Mouse (Mus musculus): ENCODE results near the gene Olfr692. TPM values are rescaled to one million over a fixed set of nuclear protein-coding genes. Genes with fewer than 3 reads are reported as not detected.
"Not testable (repeated sequence)": the region's sequence is repeated elsewhere in the genome, so short reads cannot be mapped to it uniquely, and the experiment has no call there.

Gene Olfr692
- polyA plus RNA-seq, 1 experiment from 2014 or later, result not detected

DNA sequence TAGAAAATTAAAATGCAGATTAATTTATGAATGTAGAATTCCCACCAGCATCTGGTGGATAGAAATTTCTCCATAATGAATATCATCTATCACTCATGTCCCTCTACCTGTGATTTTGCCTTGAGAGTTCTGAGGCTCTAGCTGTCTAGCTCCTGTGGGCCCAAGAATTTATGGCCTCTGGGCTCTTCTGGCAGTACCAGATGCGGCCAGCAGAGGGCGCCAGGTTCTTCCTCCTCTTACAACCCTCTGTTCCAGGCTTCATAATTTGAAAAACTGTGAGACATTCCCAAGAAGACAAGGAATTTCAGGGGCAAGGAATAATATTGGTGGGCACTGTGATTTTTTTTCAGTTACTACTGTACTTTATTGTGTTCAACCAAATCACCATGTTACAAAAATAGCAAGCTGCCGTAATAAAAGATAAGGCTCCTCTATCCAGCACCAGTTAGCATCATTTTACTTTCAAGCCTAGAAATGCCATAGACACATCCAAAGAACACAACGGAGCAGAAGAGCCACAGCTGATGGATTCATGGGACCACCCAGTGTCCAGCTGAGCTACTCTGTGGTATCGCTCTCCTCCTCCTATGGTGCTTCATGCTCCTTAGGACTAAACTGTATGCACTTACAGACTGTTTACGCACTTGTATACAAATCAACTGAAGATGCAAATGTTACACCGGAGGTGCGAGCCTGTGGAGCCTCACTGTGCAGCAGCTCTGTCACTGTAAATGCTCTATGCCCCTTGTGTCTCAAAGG, 44.0 kb downstream of the Olfr692 start:
- not testable (repeated sequence) for H3K36me3 ChIP-seq (ENCODE audit: poor library complexity, severe bottlenecking); H3K27ac ChIP-seq; H3K4me3 ChIP-seq; H3K4me1 ChIP-seq; H3K27me3 ChIP-seq; H3K9ac ChIP-seq; H3K9me3 ChIP-seq (replicated peaks); H3K4me2 ChIP-seq
- 63% methylated on average over 8 of the region's 8 CpGs for WGBS
- peak; percentile 67 for ATAC-seq

DNA sequence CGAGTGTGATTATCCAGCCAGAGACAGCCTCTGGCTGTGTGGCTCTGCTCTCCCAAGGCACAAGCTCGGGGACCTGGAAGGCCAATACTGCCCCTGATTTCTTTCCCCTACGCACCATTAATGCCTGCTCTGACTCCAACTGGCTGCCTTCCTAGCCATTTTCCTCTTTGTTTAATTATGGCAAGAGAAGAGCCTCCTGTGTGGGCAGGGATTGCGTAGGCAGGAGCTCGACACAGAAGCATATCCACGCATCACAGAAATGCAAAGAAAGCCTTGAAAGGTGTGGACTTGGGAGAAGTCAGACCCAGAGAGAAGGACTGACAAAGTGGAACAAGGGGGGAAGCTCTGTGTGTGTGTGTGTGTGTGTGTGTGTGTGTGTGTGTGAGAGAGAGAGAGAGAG, 46.4 kb downstream of the Olfr692 start:
- WGBS, result 56% methylated on average over 6 of the region's 6 CpGs
- Histone ChIP-seq H3K4me3 (no peak overlapping the region), H3K9ac (no peak overlapping the region), H3K36me3 (ENCODE audit: poor library complexity, severe bottlenecking) (no peaks in the 10 kb centered on the region), H3K4me2 (no peak overlapping the region), H3K27ac (no peak overlapping the region), H3K9me3 (replicated peaks) (no peaks in the 10 kb centered on the region), H3K27me3 (no peaks in the 10 kb centered on the region), H3K4me1 (no peaks in the 10 kb centered on the region)
- no peak for ATAC-seq

DNA sequence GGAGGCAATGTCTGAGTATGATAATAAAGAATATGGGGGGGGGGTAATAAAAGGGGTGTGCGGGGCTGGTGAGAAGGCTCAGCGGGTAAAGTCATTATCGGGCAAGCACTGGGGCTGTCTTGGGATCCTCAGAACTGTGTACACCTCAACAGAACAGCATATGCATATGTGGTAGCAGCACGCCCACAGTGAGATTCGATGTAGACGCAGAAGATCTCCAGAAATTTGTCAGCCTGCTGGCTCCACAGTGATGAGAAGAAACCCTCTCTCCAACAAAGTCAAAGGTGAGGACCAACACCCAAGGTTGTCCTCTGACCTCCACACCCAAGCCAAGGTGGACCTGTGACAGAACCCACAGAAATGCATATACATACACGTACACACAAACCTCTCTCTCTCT, 48.5 kb downstream of the Olfr692 start:
- H3K4me1 ChIP-seq, result no peaks in the 10 kb centered on the region
- no peak overlapping the region for H3K27ac ChIP-seq
- H3K27me3 ChIP-seq, result no peaks in the 10 kb centered on the region
- ATAC-seq, result no peak
- H3K9ac ChIP-seq, result no peak overlapping the region
- no peak overlapping the region for H3K4me2 ChIP-seq
- no peaks in the 10 kb centered on the region for H3K9me3 ChIP-seq (replicated peaks)
- no peaks in the 10 kb centered on the region for H3K36me3 ChIP-seq (ENCODE audit: poor library complexity, severe bottlenecking)
- WGBS, result 94% methylated on average over 7 of the region's 7 CpGs
- no peak overlapping the region for H3K4me3 ChIP-seq

DNA sequence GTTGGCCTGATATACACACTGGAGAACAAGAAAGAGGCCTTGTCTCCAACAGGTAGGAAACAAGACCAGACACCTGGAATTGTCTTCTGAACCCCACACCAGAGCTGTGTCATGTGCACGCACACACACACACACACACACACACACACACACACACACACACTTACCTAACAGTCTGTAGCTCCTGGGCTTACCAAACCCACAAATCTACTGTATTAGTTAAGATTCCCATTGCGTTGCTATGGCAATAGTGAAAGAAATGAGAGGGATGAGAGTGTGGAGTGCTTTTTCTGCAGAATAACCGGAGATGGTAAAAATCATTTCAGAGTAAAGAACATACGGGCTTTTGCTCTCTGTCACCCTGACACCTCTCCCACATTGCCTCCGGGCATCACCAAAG, 50.1 kb downstream of the Olfr692 start:
- H3K9ac ChIP-seq, result no peak overlapping the region
- no peak overlapping the region for H3K4me3 ChIP-seq
- H3K36me3 ChIP-seq (ENCODE audit: poor library complexity, severe bottlenecking), result no peaks in the 10 kb centered on the region
- no peak overlapping the region for H3K4me2 ChIP-seq
- H3K27ac ChIP-seq, result no peak overlapping the region
- H3K27me3 ChIP-seq, result no peaks in the 10 kb centered on the region
- H3K4me1 ChIP-seq, result no peaks in the 10 kb centered on the region
- WGBS, result 74% methylated on average over 5 of the region's 5 CpGs
- H3K9me3 ChIP-seq (replicated peaks), result no peaks in the 10 kb centered on the region
- no peak for ATAC-seq

Other genes starting within 250 kb of the Olfr692 start
- gene Olfr683, start 221.2 kb upstream of the Olfr692 start, polyA plus RNA-seq (2015; fragmentation: Nextera tagmentation; extraction: Ambion mirVana), result not detected in 2 replicates
- gene Olfr684, start 204.6 kb upstream of the Olfr692 start, polyA plus RNA-seq (2015; fragmentation: Nextera tagmentation; extraction: Ambion mirVana), result not detected in 2 replicates
- gene Olfr685, start 182.2 kb upstream of the Olfr692 start, polyA plus RNA-seq (2015; fragmentation: Nextera tagmentation; extraction: Ambion mirVana), result not detected in 2 replicates
- gene Olfr686, start 160.7 kb upstream of the Olfr692 start, polyA plus RNA-seq (2015; fragmentation: Nextera tagmentation; extraction: Ambion mirVana), result not detected in 2 replicates
- not detected in 2 replicates for gene Olfr688, start 80.1 kb upstream of the Olfr692 start, polyA plus RNA-seq (2015; fragmentation: Nextera tagmentation; extraction: Ambion mirVana)
- gene Olfr689, start 57.1 kb upstream of the Olfr692 start, polyA plus RNA-seq (2015; fragmentation: Nextera tagmentation; extraction: Ambion mirVana), result not detected in 2 replicates
- not detected in 2 replicates for gene Olfr690, start 34.1 kb upstream of the Olfr692 start, polyA plus RNA-seq (2015; fragmentation: Nextera tagmentation; extraction: Ambion mirVana)
- gene Olfr691, start 26.0 kb upstream of the Olfr692 start, polyA plus RNA-seq (2015; fragmentation: Nextera tagmentation; extraction: Ambion mirVana), result not detected in 2 replicates
- not detected in 2 replicates for gene Gm5901, start 6.8 kb downstream of the Olfr692 start, polyA plus RNA-seq (2015; fragmentation: Nextera tagmentation; extraction: Ambion mirVana)
- gene Fam160a2, start 31.8 kb downstream of the Olfr692 start, polyA plus RNA-seq (2015; fragmentation: Nextera tagmentation; extraction: Ambion mirVana), result 44.9 and 45.5 TPM in 2 replicates
- gene Cnga4, start 36.3 kb downstream of the Olfr692 start, polyA plus RNA-seq (2015; fragmentation: Nextera tagmentation; extraction: Ambion mirVana), result not detected in 2 replicates
- 0.21 and 0.57 TPM in 2 replicates for gene Cckbr, start 57.5 kb downstream of the Olfr692 start, polyA plus RNA-seq (2015; fragmentation: Nextera tagmentation; extraction: Ambion mirVana)
- 18.2 and 19.7 TPM in 2 replicates for gene Cavin3, start 114.1 kb downstream of the Olfr692 start, polyA plus RNA-seq (2015; fragmentation: Nextera tagmentation; extraction: Ambion mirVana)
- 48.5 and 53.9 TPM in 2 replicates for gene Smpd1, start 186.1 kb downstream of the Olfr692 start, polyA plus RNA-seq (2015; fragmentation: Nextera tagmentation; extraction: Ambion mirVana)
- gene Apbb1, start 213.4 kb downstream of the Olfr692 start, polyA plus RNA-seq (2015; fragmentation: Nextera tagmentation; extraction: Ambion mirVana), result 186 and 199 TPM in 2 replicates
- 0.26 TPM in 1 of 2 replicates, not detected in the other for gene Hpx, start 231.9 kb downstream of the Olfr692 start, polyA plus RNA-seq (2015; fragmentation: Nextera tagmentation; extraction: Ambion mirVana)